Mouse (Mus musculus): ENCODE measurements at regions not wholly inside any gene's neighbourhood (a gene's known extent, or its start where the extent isn't known, plus 50 kb on each side); places are given as distances from the start of the nearest gene placed in this dataset.
"Not testable (repeated sequence)": the region's sequence is repeated elsewhere in the genome, so short reads cannot be mapped to it uniquely, and the experiment has no call there.

- no peak for TF ChIP-seq CTCF (IDR thresholded peaks at IDR 0.05)
- no peaks in the 10 kb centered on the region for H3K36me3 ChIP-seq (ENCODE audit: insufficient read depth, low read length)
- no peaks in the 10 kb centered on the region for H3K27me3 ChIP-seq (ENCODE audit: insufficient read depth, low read length)
- H3K4me2 ChIP-seq (ENCODE audit: low read depth, low read length, poor library complexity, severe bottlenecking) = no peak overlapping the region
- no peaks in the 10 kb centered on the region for H3K9me3 ChIP-seq (ENCODE audit: low read length)
- no peak for DNase-seq (ENCODE audit: low spot score)
- H3K4me1 ChIP-seq (ENCODE audit: insufficient read depth, low read length) = no peaks in the 10 kb centered on the region
- ATAC-seq (ENCODE audit: low FRiP score) = no peak
- WGBS = 87% methylated on average over 9 of the region's 9 CpGs
- no peak overlapping the region for H3K4me3 ChIP-seq (ENCODE audit: low read depth, low read length)
- no peak overlapping the region for H3K9ac ChIP-seq (replicated peaks; ENCODE audit: low read length, poor library complexity, severe bottlenecking)
- no peak overlapping the region for H3K27ac ChIP-seq (ENCODE audit: low read depth, low read length)
Observed at GRCm38 (mm10) chr13:104549016-104549415, 243.3 kb upstream of the Srek1ip1 start.

GRCm38 (mm10) chr13:104553329-104553728 lies 239.0 kb upstream of the Srek1ip1 start:
- H3K4me2 ChIP-seq (ENCODE audit: low read depth, low read length, poor library complexity, severe bottlenecking) = no peak overlapping the region
- H3K36me3 ChIP-seq (ENCODE audit: insufficient read depth, low read length) = no peaks in the 10 kb centered on the region
- no peak overlapping the region for H3K27ac ChIP-seq (ENCODE audit: low read depth, low read length)
- H3K9ac ChIP-seq (replicated peaks; ENCODE audit: low read length, poor library complexity, severe bottlenecking) = no peak overlapping the region
- H3K4me1 ChIP-seq (ENCODE audit: insufficient read depth, low read length) = no peaks in the 10 kb centered on the region
- ATAC-seq (ENCODE audit: low FRiP score) = no peak
- DNase-seq (ENCODE audit: low spot score) = no peak
- H3K27me3 ChIP-seq (ENCODE audit: insufficient read depth, low read length) = no peaks in the 10 kb centered on the region
- TF ChIP-seq CTCF (IDR thresholded peaks at IDR 0.05) = no peak
- 89% methylated on average over 3 of the region's 3 CpGs for WGBS
- no peak overlapping the region for H3K4me3 ChIP-seq (ENCODE audit: low read depth, low read length)
- no peaks in the 10 kb centered on the region for H3K9me3 ChIP-seq (ENCODE audit: low read length)

GRCm38 (mm10) chr13:104556609-104557008 lies 235.7 kb upstream of the Srek1ip1 start:
- not testable (repeated sequence) for ATAC-seq (ENCODE audit: low FRiP score); H3K9me3 ChIP-seq (ENCODE audit: low read length); H3K9ac ChIP-seq (replicated peaks; ENCODE audit: low read length, poor library complexity, severe bottlenecking); H3K27me3 ChIP-seq (ENCODE audit: insufficient read depth, low read length); H3K27ac ChIP-seq (ENCODE audit: low read depth, low read length); H3K4me1 ChIP-seq (ENCODE audit: insufficient read depth, low read length); H3K36me3 ChIP-seq (ENCODE audit: insufficient read depth, low read length); H3K4me2 ChIP-seq (ENCODE audit: low read depth, low read length, poor library complexity, severe bottlenecking); DNase-seq (ENCODE audit: low spot score); H3K4me3 ChIP-seq (ENCODE audit: low read depth, low read length)
- 53% methylated on average over 7 of the region's 7 CpGs for WGBS

- Histone ChIP-seq H3K27me3 (ENCODE audit: insufficient read depth, low read length) (no peaks in the 10 kb centered on the region), H3K9me3 (ENCODE audit: low read length) (no peaks in the 10 kb centered on the region), H3K4me2 (ENCODE audit: low read depth, low read length, poor library complexity, severe bottlenecking) (no peak overlapping the region), H3K4me1 (ENCODE audit: insufficient read depth, low read length) (no peaks in the 10 kb centered on the region), H3K4me3 (ENCODE audit: low read depth, low read length) (no peak overlapping the region), H3K27ac (ENCODE audit: low read depth, low read length) (no peak overlapping the region), H3K9ac (replicated peaks; ENCODE audit: low read length, poor library complexity, severe bottlenecking) (no peak overlapping the region), H3K36me3 (ENCODE audit: insufficient read depth, low read length) (no peaks in the 10 kb centered on the region)
- DNase-seq (ENCODE audit: low spot score) (no peak), ATAC-seq (ENCODE audit: low FRiP score) (0 out of 2 replicates have a peak, but pooled peaks have one; percentile 13)
- no peak for TF ChIP-seq CTCF (IDR thresholded peaks at IDR 0.05)
- WGBS = 81% methylated on average over 5 of the region's 5 CpGs
Observed at GRCm38 (mm10) chr13:104559876-104560275, 232.4 kb upstream of the Srek1ip1 start.

- WGBS = 50% methylated on average over 15 of the region's 15 CpGs
- no peak for TF ChIP-seq CTCF (IDR thresholded peaks at IDR 0.05)
- H3K4me3 ChIP-seq (ENCODE audit: low read depth, low read length) = no peak overlapping the region
- H3K27me3 ChIP-seq (ENCODE audit: insufficient read depth, low read length) = no peaks in the 10 kb centered on the region
- H3K9ac ChIP-seq (replicated peaks; ENCODE audit: low read length, poor library complexity, severe bottlenecking) = no peak overlapping the region
- DNase-seq (ENCODE audit: low spot score) (peak; percentile 42), ATAC-seq (ENCODE audit: low FRiP score) (no peak)
- H3K9me3 ChIP-seq (ENCODE audit: low read length) = no peaks in the 10 kb centered on the region
- H3K4me1 ChIP-seq (ENCODE audit: insufficient read depth, low read length) = no peaks in the 10 kb centered on the region
- H3K4me2 ChIP-seq (ENCODE audit: low read depth, low read length, poor library complexity, severe bottlenecking) = no peak overlapping the region
- no peak overlapping the region for H3K27ac ChIP-seq (ENCODE audit: low read depth, low read length)
- no peaks in the 10 kb centered on the region for H3K36me3 ChIP-seq (ENCODE audit: insufficient read depth, low read length)
Observed at GRCm38 (mm10) chr13:104560500-104561114, 231.7 kb upstream of the Srek1ip1 start.

GRCm38 (mm10) chr13:104562536-104562935 lies 229.7 kb upstream of the Srek1ip1 start:
- Histone ChIP-seq H3K4me3 (ENCODE audit: low read depth, low read length) (no peak overlapping the region), H3K4me1 (ENCODE audit: insufficient read depth, low read length) (no peaks in the 10 kb centered on the region), H3K27ac (ENCODE audit: low read depth, low read length) (no peak overlapping the region), H3K9ac (replicated peaks; ENCODE audit: low read length, poor library complexity, severe bottlenecking) (no peak overlapping the region), H3K27me3 (ENCODE audit: insufficient read depth, low read length) (no peaks in the 10 kb centered on the region), H3K36me3 (ENCODE audit: insufficient read depth, low read length) (no peaks in the 10 kb centered on the region), H3K9me3 (ENCODE audit: low read length) (no peaks in the 10 kb centered on the region), H3K4me2 (ENCODE audit: low read depth, low read length, poor library complexity, severe bottlenecking) (no peak overlapping the region)
- ATAC-seq (ENCODE audit: low FRiP score) (no peak), DNase-seq (ENCODE audit: low spot score) (no peak)
- 65% methylated on average over 3 of the region's 3 CpGs for WGBS
- no peak for TF ChIP-seq CTCF (IDR thresholded peaks at IDR 0.05)
